Mouse (Mus musculus) lung, postnatal 10 days (tissue): ENCODE measurements around the gene Prpf8.

ENCODE experiments used
- DNase-seq: peaks from one replicate; pipeline ENCODE4 v3.0.0; 2021

Gene Prpf8

DNA sequence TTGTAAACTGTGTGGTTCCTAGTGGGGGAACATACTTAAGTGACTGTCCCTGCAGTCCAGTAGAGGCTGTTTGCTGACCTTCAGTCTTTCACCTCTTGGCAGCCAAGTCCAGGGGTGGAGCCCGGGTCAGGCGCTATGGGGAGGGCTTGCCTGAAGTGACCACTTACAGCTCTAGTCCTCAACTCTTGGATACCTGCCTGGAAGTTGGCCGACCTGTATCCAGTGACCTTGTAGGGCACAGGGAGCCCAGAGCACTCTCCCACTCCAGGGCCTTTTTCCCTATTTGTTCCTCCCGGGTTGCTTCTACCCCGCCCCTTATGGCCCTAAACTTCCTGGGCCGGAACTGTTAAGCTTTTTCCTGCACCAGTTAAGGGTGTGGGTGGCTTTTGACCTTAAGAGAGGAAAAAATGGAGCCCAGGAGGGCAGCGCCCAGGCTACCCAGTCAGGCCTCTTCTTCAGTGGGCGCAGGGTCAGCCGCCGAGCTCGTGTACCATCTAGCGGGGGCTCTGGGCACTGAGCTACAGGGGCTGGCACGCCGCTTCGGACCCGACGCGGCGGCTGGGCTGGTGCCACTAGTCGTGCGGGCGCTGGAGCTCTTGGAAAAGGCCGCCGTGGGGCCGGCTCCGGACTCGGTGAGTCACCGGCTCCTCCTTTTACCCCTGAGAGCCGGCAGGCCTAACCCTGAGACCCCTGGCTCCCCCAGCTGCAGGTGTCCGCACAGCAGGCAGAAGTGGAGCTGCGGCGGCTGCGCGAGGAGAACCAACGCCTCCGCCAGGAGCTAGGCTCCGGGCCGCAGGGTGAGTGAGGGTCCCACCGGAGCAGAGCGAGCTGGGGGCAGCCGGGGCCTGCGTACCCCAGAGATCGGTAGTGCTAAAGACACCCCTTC, 23.4 kb downstream of the Prpf8 start, which contains the start of gene Rilp:
Rilp (plus strand) TSS at position 354 of the 886 bp plus-strand sequence.
- peak; percentile 88 for DNase-seq

DNA sequence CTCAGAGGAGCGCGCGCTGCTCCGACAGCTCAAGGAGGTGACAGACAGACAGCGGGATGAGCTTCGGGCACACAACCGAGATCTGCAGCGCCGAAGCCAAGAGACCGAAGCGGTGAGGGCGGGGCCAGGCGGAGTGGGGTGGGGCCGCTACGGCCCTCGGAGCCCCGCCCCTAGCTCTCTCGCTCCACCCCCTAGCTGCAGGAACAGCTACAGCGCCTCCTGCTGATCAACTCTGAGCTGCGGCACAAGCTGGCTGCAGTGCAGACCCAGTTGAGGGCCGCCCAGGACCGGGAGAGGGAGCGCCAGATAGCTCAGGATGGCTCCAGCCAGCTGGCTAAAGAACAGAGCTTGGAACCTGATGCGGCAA, 24.0 kb downstream of the Prpf8 start:
- DNase-seq: peak; percentile 96

DNA sequence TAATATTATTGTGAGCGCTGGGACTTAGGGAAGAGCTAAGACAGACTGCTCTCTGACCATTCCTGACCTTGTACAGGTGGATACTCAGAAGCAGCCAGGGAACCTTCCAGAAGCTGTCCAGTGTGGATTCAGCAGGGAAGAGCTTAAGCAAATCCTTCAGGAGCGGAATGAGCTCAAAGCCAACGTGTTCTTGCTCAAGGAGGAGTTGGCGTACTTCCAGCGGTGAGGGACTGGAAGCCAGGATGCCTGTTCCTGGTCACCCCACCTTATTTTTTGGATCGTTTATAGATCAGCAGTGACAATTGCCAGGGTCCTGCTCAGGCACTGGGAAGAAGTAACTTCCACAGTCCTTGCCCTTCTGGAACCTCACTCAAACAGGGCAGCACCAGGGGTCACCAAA, 24.6 kb downstream of the Prpf8 start:
- peak; percentile 76 for DNase-seq

DNA sequence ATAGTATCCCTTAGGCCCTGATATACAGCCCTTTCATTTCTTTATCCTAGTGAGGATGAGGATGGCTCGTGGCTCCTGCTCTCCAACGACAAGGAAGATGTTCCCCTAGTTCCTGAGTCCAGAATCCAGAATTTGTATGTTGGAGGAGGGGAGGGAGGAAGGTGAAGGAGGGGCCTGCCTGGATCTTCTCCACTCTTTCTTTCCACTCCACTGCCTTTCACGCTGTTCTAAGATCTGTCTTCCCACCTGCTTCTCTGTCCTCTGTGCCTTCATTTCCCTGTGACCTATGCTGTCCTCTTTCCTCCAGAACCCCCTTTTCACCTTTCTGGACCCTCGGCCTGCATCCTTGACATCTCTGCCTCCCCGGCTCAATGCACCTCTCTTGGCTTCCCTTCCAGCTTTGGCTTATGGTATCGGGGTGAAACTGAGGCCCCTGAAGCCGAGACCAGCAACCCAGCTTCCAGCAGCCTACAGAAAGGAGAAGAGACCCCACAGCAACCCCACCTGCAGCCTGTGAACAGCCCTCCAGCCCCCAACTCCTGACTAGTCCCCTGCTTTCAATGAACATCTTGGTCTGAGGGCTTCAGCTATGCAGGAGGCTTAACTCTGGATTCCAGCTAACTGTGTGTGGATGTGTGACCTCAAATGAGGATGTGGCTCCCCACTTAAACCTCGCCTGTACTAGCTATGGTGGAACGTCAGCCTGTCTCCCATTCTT, 25.8 kb downstream of the Prpf8 start:
- DNase-seq: no peak

DNA sequence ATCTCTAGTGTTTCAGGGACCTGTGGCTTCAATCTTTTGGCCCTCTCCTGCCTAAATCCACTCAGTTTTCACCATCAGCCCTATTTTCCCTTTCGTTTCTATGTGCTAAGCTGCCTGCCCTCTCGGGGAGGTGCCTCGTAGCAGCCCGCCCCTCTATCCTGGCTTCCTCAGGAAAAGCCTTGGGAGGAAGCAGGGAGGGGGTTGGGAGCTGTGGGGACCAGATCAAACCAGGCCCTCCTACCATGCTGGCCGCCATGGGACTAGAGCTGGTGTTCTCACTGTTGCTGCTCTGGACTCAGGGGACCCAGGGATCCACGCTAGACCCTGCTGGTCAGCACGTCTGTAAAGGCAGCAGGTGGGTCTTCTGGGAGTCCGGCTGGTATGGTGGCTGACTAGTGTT, 26.7 kb downstream of the Prpf8 start, which contains the start of gene Scarf1:
Scarf1 (plus strand) TSS at position 205 of the 400 bp plus-strand sequence.
- DNase-seq: peak; percentile 89

DNA sequence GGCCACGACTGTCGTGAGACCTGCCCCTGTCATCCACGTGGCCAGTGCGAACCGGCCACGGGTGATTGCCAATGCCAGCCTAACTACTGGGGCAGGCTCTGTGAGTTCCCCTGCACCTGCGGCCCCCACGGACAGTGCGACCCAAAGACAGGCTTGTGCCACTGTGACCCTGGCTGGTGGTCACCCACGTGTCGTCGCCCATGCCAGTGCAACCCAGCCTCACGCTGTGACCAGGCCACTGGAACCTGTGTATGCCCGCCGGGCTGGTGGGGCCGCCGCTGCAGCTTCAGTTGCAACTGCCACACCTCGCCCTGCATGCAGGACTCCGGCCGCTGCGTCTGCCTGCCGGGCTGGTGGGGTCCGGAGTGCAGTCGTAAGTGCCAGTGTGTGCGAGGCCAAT, 28.6 kb downstream of the Prpf8 start:
- no peak for DNase-seq

DNA sequence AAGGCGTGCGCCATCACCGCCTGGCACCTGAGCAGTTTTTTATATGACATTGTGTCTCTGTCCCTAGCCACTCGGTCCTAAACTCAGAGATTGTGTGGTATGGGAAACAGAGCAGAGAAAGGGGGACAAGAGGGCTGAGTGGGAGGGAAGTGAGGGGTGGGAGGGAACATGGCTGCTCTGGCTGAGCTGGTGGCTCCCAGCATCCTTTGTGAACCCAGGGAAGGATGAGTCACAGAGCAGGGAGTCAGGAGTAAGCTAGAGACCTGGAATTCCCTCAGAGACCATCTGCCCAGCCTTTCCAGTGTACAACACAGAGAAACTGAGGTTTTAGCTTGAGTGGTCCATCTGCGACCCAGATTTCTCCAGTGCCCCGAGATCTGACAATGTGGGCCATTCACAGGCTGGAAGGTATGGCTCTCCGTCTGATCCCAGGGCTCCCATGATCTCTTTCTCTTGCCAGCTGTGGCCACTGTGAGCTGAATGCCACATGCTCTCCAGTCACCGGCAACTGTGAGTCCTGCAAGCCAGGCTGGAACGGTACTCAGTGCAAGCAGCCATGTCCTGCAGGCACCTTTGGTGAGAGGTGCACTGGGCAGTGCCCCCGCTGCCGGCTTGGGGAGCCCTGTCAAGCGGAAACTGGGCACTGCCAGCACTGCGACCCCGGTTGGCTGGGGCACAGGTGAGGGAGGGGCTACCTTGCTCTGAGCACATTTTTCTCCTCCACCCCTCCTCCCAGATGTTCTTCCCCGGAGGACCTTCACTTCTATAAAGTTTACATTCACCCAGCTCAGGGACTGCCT, 33.4 kb downstream of the Prpf8 start:
- DNase-seq: no peak

DNA sequence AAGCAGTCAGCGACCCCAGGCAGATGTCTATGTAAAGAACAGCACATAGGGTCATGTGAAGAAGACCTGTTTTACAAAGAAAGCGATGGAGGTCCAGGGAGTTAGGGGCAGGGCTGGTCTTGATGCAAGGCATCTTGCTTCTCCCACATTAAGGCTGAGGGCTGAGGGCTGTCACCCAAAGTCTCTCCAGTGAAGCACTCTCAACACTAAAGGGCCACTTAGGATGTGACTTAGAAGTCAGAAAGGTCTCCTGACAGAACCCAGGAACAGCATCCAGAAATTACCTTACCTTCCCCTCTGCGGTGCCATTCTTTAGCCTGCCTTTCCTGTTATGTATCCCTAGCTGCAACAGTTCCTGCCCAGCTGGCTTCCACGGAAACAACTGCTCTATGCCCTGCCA, 35.0 kb downstream of the Prpf8 start:
- no peak for DNase-seq

DNA sequence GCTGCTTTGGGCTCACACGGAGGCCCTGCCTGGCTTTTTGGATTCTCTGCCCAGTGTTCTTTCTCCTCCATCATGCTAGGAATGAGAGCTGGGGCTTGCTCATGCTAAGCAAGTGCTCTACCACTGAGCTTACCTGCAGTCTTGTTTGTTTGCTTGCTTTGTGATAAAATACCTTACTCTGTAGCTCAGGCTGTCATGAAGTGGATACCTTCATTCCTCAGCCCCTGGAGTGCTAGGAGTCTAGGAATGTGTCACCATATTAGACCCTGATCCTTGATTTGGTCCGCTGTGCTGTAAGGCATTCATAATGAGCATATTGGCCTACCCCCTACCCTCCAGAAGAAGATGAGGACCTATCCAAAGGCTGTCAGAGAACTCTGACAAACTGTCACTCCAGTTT, 36.2 kb downstream of the Prpf8 start:
- DNase-seq: no peak

DNA sequence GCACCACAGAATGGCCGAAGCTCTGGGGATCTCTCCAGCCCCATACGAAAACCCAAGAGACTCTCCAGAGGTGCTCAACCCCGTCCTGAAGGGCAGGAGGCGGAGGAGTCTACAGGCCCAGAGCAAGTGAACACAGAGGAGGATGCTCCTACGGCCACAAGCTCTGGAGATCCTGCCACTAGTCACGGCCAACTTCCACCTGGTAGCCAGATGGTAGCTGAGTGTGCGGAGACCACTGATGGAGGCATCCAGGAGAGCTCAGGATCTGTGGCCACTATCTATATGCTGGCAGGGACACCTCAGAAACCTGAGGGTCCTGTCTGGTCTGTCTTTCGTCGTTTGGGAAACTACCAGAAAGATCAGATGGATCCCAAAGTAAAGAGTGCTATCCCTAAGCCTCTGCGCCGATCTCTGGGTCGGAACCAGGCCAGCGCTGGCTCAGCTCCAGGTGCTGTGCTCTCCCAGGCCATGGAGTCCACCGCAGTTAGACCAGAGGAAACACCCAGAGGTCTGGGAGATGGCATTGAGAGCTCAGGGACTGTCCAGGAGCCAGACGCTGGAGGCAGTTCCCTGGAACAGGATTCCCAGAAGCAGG, 39.0 kb downstream of the Prpf8 start:
- no peak for DNase-seq

DNA sequence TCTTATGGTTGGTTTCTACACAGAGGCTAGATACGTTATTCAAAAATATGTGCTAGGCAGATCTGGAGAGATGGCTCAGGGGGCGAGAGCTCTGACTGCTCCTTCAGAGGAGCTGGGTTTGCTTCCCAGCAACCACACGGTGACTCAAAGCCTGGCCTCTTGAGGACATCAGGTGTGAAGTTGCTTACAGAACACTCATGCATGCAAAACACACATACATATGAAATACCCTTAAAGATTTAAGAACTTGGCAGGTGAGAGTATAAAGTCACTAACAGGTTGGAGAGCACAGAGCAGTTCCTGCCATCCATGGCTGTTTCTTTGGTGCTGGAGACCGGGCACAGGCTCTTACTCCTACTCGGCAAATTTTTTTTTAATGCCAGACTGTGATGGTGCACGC, 40.3 kb downstream of the Prpf8 start:
- DNase-seq: no peak

DNA sequence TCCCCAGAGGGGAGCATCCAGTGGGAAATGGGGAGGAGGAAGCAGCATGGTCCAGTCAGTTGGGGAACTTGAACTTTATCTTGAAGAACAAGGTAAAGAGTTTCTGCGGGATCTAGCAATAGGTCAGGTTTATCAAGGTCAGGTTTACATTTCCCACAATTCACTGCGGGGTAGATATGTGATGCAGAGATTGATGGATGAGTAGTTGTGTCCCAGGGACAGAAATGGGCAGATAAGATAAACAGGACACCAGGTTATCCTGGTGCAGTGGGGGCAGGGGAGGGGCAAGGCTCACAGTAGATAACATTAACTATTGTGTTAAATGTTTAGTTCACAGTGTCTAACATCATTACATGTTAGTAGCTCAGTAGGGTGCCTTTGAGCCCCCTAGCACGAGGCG, 43.2 kb downstream of the Prpf8 start:
- DNase-seq: no peak

DNA sequence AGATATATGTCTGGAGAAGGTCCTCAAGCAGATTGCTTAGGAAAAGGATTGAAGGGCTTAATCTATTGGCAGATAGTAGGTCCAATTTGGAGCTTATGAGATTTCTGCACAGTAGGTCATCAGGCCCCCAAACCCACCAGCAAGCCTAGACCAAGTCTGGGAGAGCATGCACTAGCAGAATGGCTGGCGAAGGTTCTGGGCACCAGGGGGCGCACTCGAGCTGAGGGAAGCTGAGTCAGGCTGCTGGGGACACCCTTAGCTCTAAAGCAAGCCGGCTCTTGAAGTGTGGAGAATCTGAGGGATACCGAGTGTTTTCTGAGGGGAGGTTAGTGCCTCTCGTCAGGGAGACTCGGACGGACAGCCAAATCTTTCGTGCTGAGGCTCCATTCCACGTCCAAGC, 43.7 kb downstream of the Prpf8 start:
- DNase-seq: peak; percentile 98

DNA sequence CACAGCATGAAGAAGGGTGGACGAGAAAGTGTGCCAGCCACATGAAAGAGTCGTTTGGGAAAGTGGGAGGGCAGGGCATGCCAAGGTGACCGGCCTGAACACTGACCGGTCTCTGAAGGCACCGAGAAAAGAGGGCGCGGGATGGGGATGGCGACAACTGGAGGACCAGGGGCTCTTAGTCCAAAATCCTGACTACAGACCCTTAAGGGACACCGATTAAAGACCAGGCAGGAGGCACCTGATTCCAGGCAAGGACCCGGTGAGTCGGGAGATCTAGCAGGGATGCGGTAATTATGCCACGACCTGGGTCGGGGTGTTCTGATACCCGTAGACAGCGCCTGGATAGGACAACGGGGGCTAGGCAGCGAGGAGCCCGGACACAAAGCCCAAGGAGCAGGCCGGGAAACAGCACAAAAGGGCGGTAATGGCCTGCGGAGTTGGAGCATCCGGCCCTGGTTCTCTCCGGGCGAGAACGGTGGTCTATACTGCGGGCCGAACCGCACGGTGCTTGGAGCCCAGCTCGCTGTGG, 44.3 kb downstream of the Prpf8 start:
- DNase-seq: peak; percentile 41

DNA sequence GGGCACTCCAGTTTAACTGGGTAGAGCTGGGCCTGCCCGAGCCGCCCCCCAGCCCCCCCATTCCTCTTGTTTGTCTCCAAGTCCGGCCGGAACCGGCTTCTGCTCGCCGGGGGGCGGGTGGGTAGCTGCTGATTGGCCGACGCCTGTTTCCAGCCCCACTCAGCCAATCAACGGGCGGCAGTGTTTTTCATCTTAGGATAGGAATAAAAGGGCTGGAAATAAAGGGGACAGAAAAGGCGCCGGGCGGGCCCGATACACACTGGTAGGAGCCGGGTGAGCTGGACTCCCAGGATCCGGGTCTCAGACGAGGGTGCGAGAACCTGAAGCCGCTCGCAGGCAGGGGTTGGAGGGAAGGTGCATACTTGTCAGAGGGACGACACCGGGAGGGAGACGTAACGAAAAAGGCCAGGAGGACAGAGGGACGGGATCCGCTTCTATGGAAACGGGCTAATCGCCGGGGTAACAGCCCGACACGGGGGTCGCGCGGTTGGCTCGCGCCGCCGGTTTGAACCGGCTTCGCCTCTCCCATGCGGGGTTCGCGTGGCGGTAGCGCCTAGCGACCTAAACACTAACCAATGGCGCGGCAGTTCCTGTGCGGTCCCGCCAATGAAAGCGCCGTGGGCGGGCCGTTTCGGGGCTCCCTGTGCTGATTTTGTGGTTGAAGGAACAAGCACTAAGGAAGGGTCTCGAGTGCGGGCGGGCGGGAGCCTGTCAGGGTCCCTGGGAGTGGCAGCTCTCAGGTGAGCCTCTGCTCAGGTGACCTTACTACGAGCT, 45.0 kb downstream of the Prpf8 start, which contains the start of gene Slc43a2:
Slc43a2 (plus strand) TSS at position 226 of the 774 bp plus-strand sequence.
- DNase-seq: peak; percentile 98

DNA sequence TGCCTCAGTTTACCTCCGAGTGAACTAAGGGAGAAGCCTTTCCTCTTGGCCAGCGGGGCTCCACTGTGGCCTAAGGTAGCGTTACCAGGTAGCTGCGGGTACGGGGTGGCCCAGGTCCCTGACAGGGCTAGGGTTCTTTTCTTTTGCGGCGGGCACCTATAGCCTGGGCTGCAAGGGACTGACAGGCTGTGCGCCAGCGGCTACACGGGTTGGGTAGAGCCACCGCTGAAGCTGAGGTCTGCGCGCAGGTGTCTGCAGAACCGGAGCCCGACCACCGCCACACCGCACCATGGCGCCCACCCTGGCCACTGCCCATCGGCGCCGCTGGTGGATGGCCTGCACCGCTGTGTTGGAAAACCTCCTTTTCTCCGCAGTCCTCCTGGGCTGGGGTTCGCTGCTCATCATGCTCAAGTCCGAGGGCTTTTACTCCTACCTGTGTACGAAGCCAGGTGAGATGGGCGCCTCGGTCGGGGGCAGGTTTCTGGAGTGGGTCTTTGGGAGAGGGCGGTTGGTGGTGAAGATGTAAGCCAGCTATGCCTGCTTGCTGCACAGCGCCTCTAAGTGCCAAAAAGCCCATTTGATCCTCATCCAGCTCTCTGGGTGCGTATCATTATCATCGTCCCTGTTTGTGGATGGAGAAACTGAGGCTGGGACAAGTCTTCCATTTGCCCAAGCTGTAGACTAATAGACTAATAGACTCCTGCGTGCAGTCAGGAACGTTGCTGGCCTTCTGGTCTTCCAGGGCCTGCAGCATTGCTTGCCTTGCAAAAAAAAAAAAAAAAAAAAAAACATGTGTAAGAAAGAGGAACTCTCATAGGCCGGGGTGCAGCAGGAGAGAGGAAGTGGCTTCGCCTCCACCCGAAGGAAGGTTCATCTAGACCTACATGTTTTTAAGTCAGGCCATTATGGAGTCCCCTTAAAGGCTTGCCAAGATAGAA, 46.0 kb downstream of the Prpf8 start:
- DNase-seq: peak; percentile 42

DNA sequence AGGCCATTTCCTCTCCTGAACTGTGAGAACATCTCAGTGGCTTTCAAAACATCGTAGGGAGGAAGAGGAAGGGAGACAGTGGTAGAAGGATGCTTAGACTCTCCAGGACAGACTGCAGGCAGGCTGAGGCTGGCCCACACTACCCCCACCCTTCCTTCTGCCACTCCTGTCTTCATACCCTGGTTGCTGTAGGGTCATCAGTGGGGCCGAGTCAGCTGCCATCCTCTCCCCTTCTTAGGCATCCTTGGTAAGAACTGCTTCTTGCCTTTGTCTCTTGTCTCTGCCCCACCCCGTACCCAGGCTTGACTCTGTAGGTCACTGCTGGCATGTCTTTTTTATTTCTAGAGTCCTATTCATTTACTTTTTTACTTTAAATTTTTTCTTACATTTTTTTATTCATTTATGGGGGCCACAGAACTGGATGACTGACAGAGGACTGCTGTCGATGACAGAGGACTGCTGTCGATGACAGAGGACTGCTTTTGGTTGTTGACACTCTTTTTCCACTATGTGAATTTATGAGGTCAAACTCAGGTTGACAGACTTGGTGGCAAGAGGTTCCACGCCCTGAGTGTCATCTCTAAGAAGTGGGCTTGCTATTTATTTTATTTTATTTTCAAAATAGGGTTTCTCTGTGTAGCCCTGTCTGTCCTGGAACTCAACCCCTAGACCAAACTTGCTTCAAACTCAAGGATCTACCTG, 46.8 kb downstream of the Prpf8 start:
- no peak for DNase-seq

DNA sequence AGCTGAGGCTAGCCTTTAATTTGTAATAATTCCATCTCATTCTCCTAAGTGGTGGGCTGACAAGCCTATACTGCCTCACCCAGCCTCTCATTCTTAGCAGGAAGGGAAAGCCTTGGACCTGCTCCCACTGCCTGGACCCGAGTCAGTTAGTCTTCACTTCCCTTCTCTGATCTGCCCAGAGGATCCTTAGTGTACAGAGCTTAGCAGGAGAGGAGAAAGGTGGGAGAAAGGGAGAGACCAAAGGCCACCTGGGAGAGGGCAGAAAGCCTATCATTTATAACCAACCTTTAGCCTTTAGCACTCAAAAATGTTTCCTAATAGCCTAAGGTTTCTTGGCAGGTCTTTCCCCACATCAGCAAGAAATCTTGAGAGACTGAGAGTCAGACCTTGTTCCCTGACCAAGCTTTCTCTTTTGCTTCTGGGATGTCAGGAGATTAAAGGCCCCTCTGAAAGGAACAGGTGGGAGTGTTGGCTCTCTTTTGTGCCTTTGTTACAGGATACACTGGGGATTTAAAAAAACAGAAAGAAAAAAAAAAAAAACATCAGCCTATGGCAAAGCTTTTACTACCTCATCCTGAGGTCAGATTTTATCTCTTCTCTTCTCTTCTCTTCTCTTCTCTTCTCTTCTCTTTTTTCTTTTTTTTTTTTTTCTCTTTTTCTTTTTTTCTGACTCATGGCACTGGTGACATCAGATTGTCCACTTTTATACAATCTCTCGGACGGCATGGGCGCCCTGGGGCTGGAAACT, 47.8 kb downstream of the Prpf8 start:
- no peak for DNase-seq
